Mouse (Mus musculus) brain, embryonic 14.5 days (tissue): ENCODE measurements around the gene 1700021F05Rik. TPM values are rescaled to one million over a fixed set of nuclear protein-coding genes. Genes with fewer than 3 reads are reported as not detected.

Experiments
- DNase-seq: peaks from one replicate; pipeline ENCODE4 v3.0.0-alpha.2; 2011; ENCODE audit warnings: low read depth
- CTCF ChIP-seq: fragments of 200-500 bp; IDR thresholded peaks from 2 replicates; pipeline ENCODE4 v1.5.1; 2012; ENCODE audit warnings: inconsistent platforms, mild to moderate bottlenecking, moderate library complexity, borderline replicate concordance; ENCODE audit not compliant: insufficient read depth, insufficient read length; ENCODE audit errors: extremely low read depth
- POLR2A ChIP-seq: fragments of 200-500 bp; IDR thresholded peaks from 2 replicates; pipeline ENCODE4 v1.6.1; 2012; ENCODE audit warnings: mild to moderate bottlenecking, inconsistent platforms, borderline replicate concordance; ENCODE audit not compliant: poor library complexity, insufficient read depth, insufficient read length, severe bottlenecking; ENCODE audit errors: extremely low read depth
- polyA plus RNA-seq: library from polyadenylated mRNA; depleted of rRNA; stranded (reverse); fragments of >200 nt; gene quantifications from 2 replicates; pipeline ENCODE4 v1.2.3, GENCODE M21; 2012; rRNA removed

Gene 1700021F05Rik
- polyA plus RNA-seq, result 17.9 and 26.4 TPM in 2 replicates

DNA sequence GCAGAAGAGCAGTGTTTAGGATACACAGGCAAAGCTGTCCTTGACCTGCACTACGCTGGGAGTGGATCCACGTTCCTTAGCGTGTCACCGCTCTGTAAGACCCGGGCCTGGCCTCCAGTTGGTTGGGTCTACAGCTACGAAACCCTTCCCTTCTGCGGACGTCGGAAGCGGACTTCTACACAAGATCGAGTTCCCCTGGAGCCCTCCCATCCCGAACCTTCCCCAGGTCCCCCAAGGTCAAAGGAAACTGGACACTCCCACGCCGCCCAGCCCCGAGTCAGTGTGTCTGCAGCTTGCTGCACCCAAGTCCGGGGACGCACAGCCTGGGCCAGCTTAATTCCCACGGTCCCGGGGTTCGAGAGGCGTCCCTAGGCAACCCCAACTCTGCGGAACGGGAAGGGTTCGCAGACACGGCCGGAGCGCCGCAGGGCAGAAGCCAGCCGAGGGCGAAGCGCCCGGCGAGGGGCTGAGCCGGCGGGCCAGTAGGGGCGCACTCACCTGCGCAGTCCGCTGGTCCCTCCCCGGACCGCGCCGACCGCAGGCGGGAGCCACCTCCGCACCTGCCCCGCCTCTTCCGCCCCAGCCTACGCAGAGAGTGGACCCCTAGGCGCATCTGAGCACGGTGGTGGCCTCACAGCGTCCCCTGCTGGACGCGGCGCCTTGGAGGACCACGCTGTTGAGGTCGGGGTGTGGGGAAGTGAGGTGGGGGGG lies at the start of gene 1700021F05Rik:
Gene 1700021F05Rik (minus strand): TSS at position 553 of the 711 bp plus-strand sequence.
- DNase-seq, result peak; percentile 98
- TF ChIP-seq POLR2A (peak; percentile 94), CTCF (peak; percentile 92)

- no peak for TF ChIP-seq CTCF
- TF ChIP-seq POLR2A, result no peak
- no peak for DNase-seq
Measured at GRCm38 (mm10) chr10:43588470-43589177, 47.8 kb upstream of the 1700021F05Rik start.

GRCm38 (mm10) chr10:43584538-43584937 lies 43.7 kb upstream of the 1700021F05Rik start:
- TF ChIP-seq CTCF (no peak), POLR2A (no peak)

GRCm38 (mm10) chr10:43581260-43581659 lies 40.5 kb upstream of the 1700021F05Rik start:
- no peak for TF ChIP-seq CTCF
- peak; percentile 45 for DNase-seq

More at GRCm38 (mm10) chr10:43584538-43584937, 43.7 kb upstream of the 1700021F05Rik start:
- no peak for DNase-seq

GRCm38 (mm10) chr10:43580649-43581078 lies 39.9 kb upstream of the 1700021F05Rik start:
- TF ChIP-seq POLR2A (no peak), CTCF (no peak)
- DNase-seq, result peak; percentile 96

DNA sequence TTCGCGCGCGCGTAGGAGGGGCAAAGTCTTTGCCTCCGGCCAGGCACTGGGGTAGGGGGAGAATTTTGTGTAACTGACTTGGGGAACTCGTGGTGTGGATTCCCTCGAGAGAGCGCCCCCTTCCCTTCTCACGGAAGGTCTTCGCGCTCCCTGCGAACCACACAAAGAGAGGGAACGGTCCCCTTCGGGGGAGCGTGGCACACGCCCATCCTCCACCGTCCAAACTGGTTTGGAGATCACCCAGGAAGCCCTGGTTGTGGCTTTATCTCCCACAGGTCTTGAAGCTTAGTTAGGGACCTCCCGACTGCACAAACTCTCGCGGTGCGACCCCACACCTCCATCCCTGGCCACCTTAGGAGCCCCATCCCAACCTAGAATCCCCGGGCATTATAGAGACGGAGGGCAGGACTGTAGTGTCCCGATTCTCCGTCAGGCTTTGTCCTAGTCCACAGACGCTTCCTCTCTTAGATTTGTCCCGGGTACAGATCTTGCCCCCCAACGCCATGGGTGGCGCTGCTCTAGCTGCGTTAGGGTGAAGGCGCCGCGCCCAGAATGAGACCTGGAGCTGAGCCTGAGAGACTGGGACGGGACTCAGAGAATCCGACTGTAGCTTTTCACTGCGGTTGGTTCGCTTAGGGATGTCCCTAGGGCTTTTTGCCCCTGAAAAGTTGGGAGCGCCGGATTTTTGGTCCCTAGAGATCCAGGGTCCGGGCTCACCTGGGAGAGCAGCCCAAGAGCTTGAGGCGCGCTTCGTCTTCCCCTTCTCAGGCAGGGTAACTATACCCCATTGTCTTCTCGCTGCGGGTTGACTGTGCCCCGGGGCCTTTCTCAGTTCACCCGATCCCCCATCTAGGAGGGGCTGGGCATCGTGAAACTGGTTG lies 38.8 kb upstream of the 1700021F05Rik start:
- DNase-seq, result peak; percentile 84
- no peak; the same call in 1 of the 2 replicates for TF ChIP-seq CTCF
- peak; percentile 15; the same call in 1 of the 2 replicates for TF ChIP-seq POLR2A

- DNase-seq, result peak; percentile 95
- TF ChIP-seq POLR2A (peak; percentile 83), CTCF (no peak)
Measured at GRCm38 (mm10) chr10:43578754-43579380, 38.1 kb upstream of the 1700021F05Rik start.

DNA sequence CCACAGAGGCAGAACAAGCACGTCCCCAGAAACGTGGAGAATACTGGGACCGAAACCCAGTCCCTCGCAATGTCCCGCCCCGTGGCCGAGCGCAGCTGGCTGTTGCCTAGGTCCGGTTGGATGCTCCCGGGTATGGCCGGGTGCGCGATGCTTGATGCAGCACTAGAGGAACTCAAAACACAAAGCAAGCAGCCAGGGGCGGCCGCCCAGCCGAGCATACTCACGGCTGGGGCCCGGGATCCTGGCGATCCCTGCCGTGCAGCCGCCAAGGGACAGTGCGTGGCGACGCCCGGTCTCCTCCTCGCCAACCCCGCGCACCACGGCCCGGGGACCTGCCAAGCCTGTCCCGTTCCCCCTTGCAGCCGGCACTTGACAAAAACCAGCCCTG lies 37.6 kb upstream of the 1700021F05Rik start:
- DNase-seq, result peak; percentile 80
- TF ChIP-seq POLR2A, result no peak
- no peak for TF ChIP-seq CTCF

GRCm38 (mm10) chr10:43577997-43578331 lies 37.2 kb upstream of the 1700021F05Rik start, which contains the start of gene Cd24a:
Gene Cd24a, plus strand, starts transcription at chr10:43578284.
- no peak for DNase-seq
- TF ChIP-seq CTCF (no peak), POLR2A (no peak)

DNA sequence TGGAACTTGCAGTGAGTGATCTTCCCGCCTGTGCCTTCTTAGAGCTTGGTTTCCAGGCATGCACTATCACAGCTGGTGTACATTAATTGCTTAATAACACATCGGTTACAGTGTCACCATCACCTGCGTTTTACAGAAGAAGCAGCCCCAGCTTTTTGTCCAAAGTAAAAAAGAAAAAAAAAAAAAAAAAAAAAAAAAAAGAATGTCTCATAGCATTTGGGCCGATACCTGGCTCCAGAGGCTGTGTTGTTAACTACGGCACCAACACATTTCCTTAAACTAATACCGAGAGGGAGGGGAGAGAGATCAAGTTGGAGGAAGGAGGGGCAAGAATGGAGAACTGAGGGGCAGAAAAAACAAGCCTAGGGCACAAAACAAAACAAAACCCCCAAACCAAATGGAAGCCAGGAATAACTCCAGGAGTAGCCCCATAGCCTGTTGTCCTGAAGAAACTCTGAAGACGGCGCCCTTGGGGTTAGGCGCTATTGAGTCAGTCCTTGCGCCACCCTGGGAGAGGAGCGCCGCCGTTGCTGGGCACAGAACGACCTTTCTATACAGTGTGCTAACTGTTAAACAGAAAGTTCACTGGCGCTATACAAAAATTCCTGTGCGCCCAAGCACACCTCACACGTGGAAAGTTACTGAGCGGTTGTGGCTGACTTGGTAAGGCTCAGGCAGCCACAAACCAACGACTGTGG lies 36.7 kb upstream of the 1700021F05Rik start:
- peak; percentile 45 for DNase-seq

More for the DNA sequence above, 36.7 kb upstream of the 1700021F05Rik start:
- no peak for TF ChIP-seq CTCF
- no peak for TF ChIP-seq POLR2A
